Mouse (Mus musculus): ENCODE measurements around the gene 4932429P05Rik. TPM values are rescaled to one million over a fixed set of nuclear protein-coding genes. Genes with fewer than 3 reads are reported as not detected.

The 4932429P05Rik gene
- total RNA-seq (2021) = not detected

DNA sequence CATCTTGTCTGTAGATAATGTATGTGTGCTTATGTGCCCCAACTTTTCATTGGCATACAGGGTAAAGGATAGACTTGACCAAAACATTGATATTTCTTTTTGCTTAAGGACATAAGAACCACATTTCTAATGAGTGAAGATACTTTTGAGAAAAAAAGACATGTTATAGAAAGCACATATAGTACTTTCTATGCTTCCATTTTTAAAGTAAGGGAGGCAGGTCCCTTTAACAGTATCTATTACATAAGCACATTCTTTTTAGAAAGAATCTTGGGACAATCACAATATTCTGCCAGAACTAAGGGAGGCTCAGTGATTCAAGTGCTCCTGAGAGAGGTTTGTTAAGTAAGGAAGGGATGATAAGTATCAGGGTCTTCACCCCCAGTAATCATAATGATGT lies at the start of gene 4932429P05Rik:
TSS of gene 4932429P05Rik (plus strand) at position 301 of the 400 bp plus-strand sequence.
- DNase-seq (ENCODE audit: extremely low spot score in 1 of 2, low spot score in 2 of 2) = no peak
- intact Hi-C loops (cut with DNase I) = no loop called here

Other genes with a start within 250 kb of the 4932429P05Rik start
- not detected for gene 4930415L06Rik, start 180.6 kb downstream of the 4932429P05Rik start, total RNA-seq (2021)